Mouse (Mus musculus) heart, adult 18-20 months (tissue): ENCODE measurements around the gene Olfr704. TPM values are rescaled to one million over a fixed set of nuclear protein-coding genes. Genes with fewer than 3 reads are reported as not detected.
"Not testable (repeated sequence)": the region's sequence is repeated elsewhere in the genome, so short reads cannot be mapped to it uniquely, and the experiment has no call there.

ENCODE experiments used
- DNase-seq, 2 experiments: peaks; one replicate each; pipeline ENCODE4 v3.0.0; 2021 to 2022; ENCODE audit warnings: mixed read lengths in 1 of 2
- long read RNA-seq, 2 experiments: library from polyadenylated mRNA; stranded (forward); transcript quantifications; one replicate each; pipeline ENCODE4 v2.0.0; 2021
- total RNA-seq, 2 experiments: library from RNA; stranded (reverse); gene quantifications; 2 replicates each; pipeline ENCODE4 v1.2.3; 2021

Olfr704 gene
- not detected for total RNA-seq
- long read RNA-seq, experiment 1 = 0 reads
- long read RNA-seq, experiment 2 = 0 reads

DNA sequence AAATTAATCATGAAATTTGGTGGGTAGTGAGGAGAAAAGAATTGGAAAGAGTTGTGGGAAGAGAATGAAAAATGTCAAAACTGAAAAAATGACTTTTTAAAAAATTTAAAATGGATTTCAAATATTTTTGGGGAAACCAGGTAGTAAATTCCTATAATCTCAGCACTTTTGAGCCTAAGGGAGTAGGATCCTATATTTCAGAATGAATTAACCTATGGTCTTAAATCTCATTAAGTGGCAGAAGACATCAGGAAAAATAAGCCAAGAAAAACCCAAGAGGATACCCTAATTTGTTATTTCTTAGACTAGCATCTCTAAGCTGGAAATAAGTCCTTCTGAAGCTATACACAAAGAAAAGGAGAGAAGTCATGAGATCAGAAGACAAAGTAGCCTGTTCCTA lies at the start of gene Olfr704:
Olfr704 (plus strand) TSS at position 301 of the 400 bp plus-strand sequence.
- no peak for DNase-seq

- DNase-seq = no peak
Observed at GRCm38 (mm10) chr7:106813829-106814228, 49.2 kb upstream of the Olfr704 start, which contains the start of gene Olfr701. Olfr701 (plus strand) TSS chr7:106814129.

DNA sequence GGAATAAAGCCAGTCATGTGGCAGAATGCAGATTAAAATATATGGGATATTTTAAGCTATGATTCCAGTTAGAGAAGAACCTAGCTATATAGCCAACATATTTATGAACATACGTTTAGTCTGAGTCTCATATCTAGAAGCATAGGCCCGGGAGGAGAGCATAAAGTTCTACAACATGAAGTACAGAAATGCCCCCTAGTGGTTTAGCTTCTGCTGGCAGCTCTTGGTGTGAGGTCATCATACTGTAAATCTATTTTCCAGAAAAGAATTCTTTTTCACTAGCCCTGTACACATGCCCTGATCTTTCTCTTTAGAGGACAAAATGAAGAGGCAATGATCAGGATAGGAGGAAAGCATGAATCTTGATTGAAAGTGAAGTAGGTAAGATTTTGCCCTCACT lies 47.2 kb upstream of the Olfr704 start:
- DNase-seq = peak in 1 of 2 experiments; percentile 9

DNA sequence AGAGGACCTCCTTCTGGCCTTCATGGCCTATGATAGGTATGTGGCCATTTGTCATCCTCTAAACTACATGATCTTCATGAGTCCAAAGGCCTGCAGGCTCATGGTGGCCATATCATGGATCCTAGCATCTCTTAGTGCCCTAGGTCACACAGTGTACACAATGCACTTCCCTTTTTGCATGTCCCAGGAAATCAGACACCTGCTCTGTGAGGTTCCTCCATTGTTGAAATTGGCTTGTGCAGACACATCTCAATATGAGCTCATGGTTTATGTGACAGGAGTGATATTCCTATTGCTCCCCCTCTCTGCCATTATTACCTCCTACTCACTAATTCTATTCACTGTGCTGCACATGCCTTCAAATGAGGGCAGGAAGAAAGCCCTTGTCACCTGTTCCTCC lies 44.6 kb upstream of the Olfr704 start:
- DNase-seq = no peak

DNA sequence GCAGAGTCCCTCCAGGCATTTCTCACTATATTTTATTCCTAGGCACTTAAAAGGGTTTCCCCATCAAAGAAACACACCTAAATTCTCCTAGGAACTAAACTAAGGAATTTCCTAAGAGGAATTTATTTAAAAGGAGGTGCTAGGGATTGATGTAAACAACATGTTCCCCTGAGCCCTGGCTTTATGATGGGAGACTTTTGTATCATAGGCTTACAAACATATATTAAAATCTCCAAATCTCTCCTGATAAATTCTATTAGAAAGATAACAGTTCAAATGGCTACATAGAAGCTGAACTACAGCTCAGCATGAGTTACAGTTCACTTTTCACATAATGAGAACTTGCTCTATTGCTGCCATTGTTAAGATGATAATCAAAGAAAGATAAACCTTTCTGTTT lies 29.2 kb upstream of the Olfr704 start, which contains the start of gene Olfr702:
Olfr702 (minus strand) TSS at position 101 of the 400 bp plus-strand sequence.
- no peak for DNase-seq

- no peak for DNase-seq
Observed at GRCm38 (mm10) chr7:106843060-106843459, 19.9 kb upstream of the Olfr704 start, which contains the start of gene Olfr703. Olfr703 (plus strand) TSS chr7:106843360.

- DNase-seq = no peak
Observed at GRCm38 (mm10) chr7:106876791-106877190, 13.8 kb downstream of the Olfr704 start, which contains the start of gene Olfr705. Olfr705 (minus strand) TSS chr7:106876891.

- DNase-seq = no peak
Observed at GRCm38 (mm10) chr7:106888062-106888461, 25.1 kb downstream of the Olfr704 start, which contains the start of gene Olfr706. Olfr706 (minus strand) TSS chr7:106888162.

DNA sequence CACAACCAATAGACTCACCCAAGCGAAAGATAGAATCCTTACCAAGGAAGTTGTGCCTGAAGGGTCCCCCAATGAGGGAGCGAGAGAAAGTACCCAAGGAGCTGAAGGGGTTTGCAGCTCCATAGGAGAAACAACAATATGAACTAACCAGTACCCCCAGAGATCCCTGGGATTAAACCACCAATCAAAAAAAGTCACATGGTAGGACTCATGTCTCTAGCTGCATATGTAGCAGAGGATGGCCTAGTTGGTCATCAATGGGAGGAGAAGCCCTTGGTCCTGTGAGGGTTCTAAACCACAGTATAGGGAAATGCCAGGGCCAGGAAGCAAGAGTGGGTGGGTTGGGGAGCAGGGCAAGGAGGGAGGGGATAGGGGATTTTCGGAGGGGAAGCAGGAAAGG lies 38.2 kb downstream of the Olfr704 start, which contains the start of gene Olfr707:
Olfr707 (minus strand) TSS at position 101 of the 400 bp plus-strand sequence.
- DNase-seq = not testable (repeated sequence)

- no peak for DNase-seq
Observed at GRCm38 (mm10) chr7:106907676-106908075, 44.7 kb downstream of the Olfr704 start, which contains the start of gene Olfr1532-ps1. Olfr1532-ps1 (plus strand) TSS chr7:106908001.

Other genes with a start within 250 kb of the Olfr704 start
- gene Olfr693, start 182.6 kb upstream of the Olfr704 start, total RNA-seq = not detected
- not detected for gene Olfr694, start 171.4 kb upstream of the Olfr704 start, total RNA-seq
- gene Olfr695, start 146.8 kb upstream of the Olfr704 start, total RNA-seq = not detected
- gene Olfr697, start 120.7 kb upstream of the Olfr704 start, total RNA-seq = not detected
- gene Olfr698, start 107.8 kb upstream of the Olfr704 start, total RNA-seq = not detected
- gene Olfr699, start 70.0 kb upstream of the Olfr704 start, total RNA-seq = not detected
- gene Olfr700, start 54.4 kb upstream of the Olfr704 start, total RNA-seq = not detected
- gene Olfr701, start 49.1 kb upstream of the Olfr704 start, total RNA-seq = not detected
- not detected for gene Olfr702, start 29.3 kb upstream of the Olfr704 start, total RNA-seq
- gene Olfr703, start 19.8 kb upstream of the Olfr704 start, total RNA-seq = not detected
- gene Olfr705, start 13.7 kb downstream of the Olfr704 start, total RNA-seq = not detected
- not detected for gene Olfr706, start 25.0 kb downstream of the Olfr704 start, total RNA-seq
- gene Olfr707, start 38.1 kb downstream of the Olfr704 start, total RNA-seq = not detected
- not detected for gene Olfr1532-ps1, start 44.8 kb downstream of the Olfr704 start, total RNA-seq
- not detected for gene Olfr709-ps1, start 69.0 kb downstream of the Olfr704 start, total RNA-seq
- gene Olfr710, start 85.1 kb downstream of the Olfr704 start, total RNA-seq = not detected
- not detected for gene Olfr6, start 100.8 kb downstream of the Olfr704 start, total RNA-seq
- gene Olfr711, start 112.3 kb downstream of the Olfr704 start, total RNA-seq = not detected
- gene Olfr2, start 142.9 kb downstream of the Olfr704 start, total RNA-seq = not detected
- not detected for gene Olfr713, start 168.0 kb downstream of the Olfr704 start, total RNA-seq
- gene Olfr714, start 207.8 kb downstream of the Olfr704 start, total RNA-seq = not detected
- gene Olfr17, start 230.0 kb downstream of the Olfr704 start, total RNA-seq = not detected
- not detected for gene Olfr715b, start 247.2 kb downstream of the Olfr704 start, total RNA-seq